Mouse (Mus musculus): ENCODE results near the gene Praf2.
A peak's percentile ranks its signal among the peaks of the same experiment; 100 is the strongest.
"Not testable (repeated sequence)": the region's sequence is repeated elsewhere in the genome, so short reads cannot be mapped to it uniquely, and the experiment has no call there.

Praf2 gene

DNA sequence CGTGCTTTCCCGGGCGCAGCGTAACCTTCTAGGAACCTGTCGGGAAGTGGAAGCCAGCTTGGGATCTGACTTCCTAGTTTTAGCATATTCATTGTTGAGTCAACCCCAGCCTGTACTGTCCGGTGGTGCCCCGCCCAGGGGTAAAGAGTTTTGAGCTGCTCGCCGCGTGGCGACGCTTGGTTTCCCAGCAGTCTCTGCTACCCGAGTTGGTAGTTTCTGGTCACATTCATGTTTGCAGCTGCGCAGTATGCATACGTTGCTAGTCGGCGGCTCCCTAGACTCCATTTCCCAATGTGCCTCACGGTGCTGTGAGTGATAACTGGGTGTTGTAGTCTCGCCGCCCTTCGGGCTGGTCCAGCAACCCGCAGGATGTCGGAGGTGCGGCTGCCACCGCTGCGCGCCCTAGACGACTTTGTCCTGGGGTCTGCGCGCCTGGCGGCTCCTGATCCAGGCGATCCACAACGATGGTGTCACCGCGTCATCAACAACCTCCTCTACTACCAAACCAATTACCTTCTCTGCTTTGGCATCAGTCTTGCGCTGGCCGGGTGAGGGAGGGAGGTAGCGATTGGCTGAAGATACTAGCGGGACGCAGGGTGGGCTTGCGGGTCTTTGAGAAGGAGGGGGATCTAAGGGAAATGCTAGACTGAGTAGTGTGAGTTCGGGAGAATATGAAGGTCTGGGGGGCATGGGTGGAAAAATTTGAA lies at the start of gene Praf2:
TSS of gene Praf2 (plus strand) at position 225 of the 707 bp plus-strand sequence.
- peak; percentile 90 for DNase-seq (ENCODE audit: low read depth, low spot score)

DNA sequence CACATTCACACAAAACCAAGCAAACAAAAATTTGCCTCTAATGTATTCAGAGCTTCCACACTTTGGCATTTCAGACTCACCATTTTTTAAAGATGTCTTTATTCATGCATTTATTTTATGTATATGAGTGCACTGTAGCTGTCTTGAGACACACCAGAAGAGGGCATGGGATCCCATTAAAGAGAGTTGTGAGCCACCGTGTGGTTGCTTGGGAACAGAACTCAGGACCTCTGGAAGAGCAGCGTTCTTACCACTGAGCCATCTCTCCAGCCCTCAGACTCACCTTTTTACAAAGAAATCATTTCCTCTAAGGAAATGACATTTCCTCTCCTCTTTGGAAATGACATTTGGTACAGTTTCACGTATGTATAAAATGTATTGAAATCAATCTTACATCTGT lies 49.3 kb upstream of the Praf2 start:
- no peak for DNase-seq (ENCODE audit: low read depth, low spot score)

DNA sequence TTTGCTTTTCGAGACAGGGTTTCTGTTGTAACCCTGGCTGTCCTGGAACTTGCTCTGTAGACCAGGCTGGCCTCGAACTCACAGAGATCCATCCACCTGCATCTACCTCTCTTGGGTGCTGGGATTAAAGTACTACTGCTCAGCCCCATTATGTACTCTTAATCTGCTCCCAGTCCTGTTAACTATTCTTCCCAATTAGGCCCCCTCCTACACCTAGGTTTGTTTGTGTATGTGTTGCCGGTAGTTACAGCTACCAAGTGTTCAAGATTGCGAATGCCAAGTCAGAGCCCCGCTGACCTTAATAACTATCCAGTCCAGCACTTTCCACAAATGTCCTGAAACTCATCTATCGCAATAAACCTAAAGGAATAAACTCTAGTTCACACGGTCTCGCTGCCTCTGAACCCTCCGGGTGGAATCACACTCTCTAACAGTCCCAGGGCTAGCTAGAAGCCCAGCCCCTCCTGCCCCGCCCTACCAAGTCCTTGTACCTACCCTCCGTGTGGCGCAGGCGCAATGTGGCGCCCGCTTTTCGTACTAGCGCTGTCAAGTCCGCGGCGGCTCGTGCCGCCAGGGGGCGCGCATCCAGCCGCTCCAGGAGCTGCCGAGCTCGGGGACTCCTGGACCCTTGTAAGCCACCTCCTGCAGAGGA lies 48.7 kb upstream of the Praf2 start:
- DNase-seq (ENCODE audit: low read depth, low spot score): peak; percentile 91

DNA sequence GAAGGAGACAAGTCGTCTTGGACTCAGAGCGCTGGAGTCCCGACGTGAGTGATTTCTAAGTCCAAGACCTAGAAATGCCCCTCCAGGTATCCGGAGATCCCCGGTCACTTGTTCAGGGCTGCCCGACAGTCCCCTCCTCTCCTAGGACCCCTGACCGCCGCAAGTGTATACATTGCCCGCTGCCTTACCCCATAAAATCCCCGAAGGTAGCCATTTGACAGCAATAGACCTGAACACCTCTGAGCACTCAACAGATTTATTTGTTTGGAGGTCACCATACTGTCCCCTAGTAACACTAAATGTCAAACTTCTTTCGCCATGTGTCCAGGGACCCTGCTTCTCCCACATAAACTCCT lies 48.2 kb upstream of the Praf2 start:
- no peak for DNase-seq (ENCODE audit: low read depth, low spot score)

DNA sequence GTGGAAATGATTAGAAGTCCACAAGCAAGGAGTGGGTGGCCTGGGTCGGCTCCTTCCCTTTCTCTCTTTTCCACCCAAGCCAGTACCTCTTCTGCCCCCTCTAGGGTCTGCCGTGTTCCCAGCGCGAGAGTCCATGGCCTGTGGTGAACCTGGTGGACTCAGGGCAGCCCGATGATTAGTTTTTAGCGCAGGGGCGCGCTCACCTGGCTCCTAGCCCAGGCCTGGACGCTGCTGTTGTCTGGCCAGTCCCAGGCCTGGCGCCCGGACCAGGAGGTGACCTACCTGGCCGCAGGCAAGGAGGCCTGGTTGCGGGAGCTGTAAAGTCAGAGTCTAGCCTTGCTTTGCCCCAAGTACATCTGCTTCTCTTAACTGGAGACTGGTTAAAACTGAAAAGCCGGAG lies 47.4 kb upstream of the Praf2 start, which contains the start of gene Magix:
TSS of gene Magix (minus strand) at position 388 of the 400 bp plus-strand sequence.
- no peak for DNase-seq (ENCODE audit: low read depth, low spot score)

DNA sequence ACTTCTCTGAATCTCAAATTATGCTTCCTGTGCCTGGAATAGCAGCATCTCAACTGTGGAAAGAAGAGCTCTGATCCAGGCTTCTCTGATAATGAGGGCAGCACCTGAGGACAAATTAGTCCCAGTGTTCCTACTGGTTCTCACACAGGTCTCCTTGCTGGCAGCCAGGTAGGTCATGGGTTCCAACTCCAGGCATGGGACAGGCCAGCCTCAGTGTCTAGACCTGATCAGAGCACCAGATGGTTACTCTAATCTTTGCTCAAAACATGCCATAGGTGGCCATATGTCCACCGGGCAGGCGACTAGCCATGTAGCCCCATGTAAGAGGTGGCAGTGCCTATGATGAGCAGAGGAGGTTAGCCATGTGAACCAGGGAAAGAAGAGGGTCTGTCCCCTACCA lies 39.9 kb upstream of the Praf2 start:
- DNase-seq (ENCODE audit: low read depth, low spot score): no peak

DNA sequence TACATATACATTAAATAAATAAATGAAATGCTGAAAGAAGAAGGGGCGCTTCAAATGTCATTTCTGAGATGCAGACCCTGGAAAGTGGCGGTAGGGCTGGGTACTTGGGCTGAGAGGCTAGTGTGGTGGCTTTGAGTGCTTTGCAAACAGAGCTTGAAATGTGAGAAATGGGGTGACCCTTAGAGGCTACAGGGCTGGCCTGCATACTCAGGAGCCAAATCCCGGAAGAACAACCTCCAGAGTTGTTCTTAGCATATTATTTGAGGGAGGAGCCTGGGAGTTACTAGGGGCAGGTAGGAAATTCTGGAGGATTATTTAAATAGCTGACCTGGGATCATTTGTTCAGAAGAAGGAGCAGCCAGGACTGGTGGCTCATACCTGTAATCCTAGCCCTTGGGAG lies 37.8 kb upstream of the Praf2 start:
- no peak for DNase-seq (ENCODE audit: low read depth, low spot score)

DNA sequence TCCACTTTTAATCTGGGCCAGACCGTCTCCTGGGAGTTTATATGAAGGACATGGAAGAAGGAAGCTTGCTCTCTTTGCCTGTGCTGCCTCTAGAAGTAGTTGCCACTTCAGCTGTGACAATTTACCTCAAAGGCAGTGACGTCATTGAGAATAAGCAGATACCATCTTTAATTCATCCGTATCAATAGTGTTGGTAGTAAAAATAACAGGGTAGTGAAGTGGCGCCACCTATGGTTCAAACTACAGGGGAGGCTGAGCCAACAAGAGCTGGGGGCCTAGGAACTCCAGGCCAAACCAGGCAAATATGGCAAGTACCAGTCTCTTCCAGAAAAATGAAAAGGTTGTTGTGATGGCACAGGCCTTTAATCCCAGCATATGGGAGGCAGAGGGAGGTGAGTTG lies 35.4 kb upstream of the Praf2 start:
- peak; percentile 52 for DNase-seq (ENCODE audit: low read depth, low spot score)

DNA sequence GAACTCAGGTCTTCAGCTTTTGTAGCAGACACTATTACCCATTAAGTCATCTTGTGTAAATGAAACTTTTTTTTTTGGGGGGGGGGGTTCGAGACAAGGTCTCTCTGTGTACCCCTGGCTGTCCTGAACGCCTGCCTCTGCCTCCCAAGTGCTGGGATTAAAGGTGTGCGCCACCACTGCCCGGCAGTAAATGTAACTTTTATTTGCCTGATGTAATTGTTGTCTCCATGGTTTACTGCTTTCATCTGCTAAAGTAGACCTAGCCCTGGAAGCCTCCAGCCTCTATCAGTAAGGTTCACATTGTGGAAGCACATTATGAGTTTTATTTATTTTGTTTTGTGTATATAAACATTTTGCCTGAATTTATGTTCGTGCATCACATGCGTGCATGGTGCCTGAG lies 31.7 kb upstream of the Praf2 start:
- no peak for DNase-seq (ENCODE audit: low read depth, low spot score)

DNA sequence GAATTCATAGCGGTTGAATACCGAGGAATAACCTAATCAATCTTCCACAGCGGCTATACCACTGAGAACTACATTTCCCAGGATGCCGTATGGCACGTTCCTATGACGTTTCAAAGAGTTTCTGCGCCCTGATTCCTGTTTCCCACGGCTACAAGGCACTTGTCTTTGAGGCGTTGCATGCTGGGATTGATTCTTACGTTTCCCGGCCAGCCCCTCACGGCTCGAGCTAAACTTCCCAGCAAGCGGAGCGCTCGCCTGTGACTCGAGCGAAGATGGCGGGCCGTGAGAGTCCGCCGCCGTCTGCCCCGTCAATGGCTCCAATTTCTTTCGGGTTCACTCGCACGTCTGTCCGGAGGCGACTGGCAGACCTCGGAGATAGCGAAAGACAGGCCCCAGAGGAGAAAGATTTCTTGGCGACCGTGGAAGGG lies 31.3 kb upstream of the Praf2 start, which contains the start of gene Gpkow:
TSS of gene Gpkow (plus strand) at position 178 of the 428 bp plus-strand sequence.
- peak; percentile 88 for DNase-seq (ENCODE audit: low read depth, low spot score)

DNA sequence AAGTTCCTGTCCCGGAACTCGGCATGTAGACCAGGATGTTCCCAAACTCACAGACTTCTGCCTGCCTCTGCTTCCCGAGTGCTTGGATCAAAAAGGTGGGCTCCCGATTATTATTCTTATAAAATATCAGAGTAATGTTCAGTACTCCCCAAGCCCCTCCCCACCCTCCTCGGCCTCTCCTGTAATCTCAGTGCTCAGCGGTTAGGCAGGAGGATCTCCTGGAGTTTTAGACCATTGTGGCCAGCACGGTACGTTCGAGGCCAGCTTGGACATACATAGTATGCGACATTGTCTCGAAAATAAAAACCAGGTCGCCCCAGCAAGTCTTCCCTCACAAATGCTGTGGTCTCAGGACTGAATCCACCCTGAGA lies 14.5 kb upstream of the Praf2 start:
- DNase-seq (ENCODE audit: low read depth, low spot score): not testable (repeated sequence)

DNA sequence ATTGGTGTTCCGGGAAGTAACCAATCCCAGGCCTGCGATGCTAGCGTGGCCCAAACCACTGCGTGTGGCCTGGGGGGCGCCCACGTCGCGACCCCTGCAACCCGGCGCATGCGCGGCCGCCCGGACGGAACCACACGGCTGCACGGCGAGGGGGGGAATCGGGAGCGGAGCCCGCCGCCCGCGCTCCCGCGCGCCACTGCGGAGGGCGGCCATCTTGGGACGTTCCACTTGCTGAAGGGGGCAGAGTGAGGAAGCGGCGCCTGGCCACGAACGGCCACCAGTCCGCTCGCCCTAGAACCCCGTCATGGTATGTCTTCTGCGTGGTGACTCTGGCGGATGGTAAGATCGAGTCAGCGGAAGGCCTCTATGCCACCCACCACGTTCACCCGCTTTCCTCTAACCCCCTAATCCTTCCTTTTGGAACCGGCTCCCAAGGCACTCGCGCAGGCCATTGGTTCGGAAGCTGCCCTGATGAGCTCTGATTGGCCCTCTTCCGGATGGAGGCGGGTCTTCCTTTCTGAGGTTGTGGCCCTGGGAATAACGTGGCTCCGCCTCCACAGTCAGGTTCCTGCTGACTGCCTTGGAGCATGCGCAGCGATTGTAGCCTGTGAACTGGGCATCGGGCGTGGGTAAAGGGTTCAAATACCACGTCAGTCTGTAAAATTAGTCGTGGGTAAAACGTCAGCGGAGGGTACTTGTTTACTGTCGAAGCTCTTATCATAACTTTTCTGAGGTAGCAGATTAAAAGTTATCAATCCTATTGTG lies 13.9 kb upstream of the Praf2 start, which contains the start of gene Wdr45:
TSS of gene Wdr45 (plus strand) at position 199 of the 765 bp plus-strand sequence.
- DNase-seq (ENCODE audit: low read depth, low spot score): peak; percentile 93

GRCm38 (mm10) chrX:7716058-7716457 lies 12.2 kb upstream of the Praf2 start:
- DNase-seq (ENCODE audit: low read depth, low spot score): peak; percentile 48

GRCm38 (mm10) chrX:7721514-7722281 lies 6.5 kb upstream of the Praf2 start, which contains the start of gene Gm45208:
Gene Gm45208 (plus strand): TSS chrX:7722245.
- DNase-seq (ENCODE audit: low read depth, low spot score): peak; percentile 88

DNA sequence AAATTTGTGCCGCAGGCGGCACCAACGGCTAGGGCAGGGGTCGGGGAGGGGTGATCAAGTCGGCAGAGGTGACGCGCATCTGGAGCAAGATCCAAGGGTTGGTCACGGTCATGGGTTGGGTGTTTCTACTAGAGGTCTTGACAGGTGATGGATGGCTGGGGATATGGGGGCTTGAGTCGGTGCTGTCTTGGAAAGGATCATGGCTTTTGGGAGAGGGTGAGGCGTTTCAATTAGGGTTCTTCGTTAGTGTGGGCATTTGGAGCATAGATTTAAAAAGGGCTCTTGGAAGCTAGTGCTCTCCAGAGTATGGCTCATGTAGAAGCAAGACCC lies 6.0 kb upstream of the Praf2 start:
- no peak for DNase-seq (ENCODE audit: low read depth, low spot score)

DNA sequence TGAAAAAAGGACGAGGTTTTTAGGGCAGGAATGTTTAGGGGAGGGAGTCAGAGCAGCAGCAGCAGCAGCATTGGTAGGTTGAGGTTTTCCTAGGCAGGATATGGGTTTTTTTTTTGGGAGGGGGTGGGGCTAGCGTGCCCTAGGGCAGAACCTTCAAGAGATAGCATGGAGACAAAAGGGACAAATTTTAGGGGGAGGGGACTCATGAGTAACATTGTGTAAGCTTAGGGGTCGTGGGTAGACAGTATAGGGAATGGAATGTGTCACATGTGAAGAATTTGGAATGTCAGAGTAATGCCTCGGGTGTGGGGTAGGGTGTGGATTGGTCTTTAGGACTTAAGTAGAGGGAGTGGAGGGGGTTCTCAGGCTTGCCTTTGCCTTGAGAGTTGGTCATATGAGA lies 5.5 kb upstream of the Praf2 start:
- no peak for DNase-seq (ENCODE audit: low read depth, low spot score)

- DNase-seq (ENCODE audit: low read depth, low spot score): no peak
Measured at GRCm38 (mm10) chrX:7724135-7724534, 4.1 kb upstream of the Praf2 start.

GRCm38 (mm10) chrX:7725841-7726240 lies 2.4 kb upstream of the Praf2 start:
- DNase-seq (ENCODE audit: low read depth, low spot score): no peak

DNA sequence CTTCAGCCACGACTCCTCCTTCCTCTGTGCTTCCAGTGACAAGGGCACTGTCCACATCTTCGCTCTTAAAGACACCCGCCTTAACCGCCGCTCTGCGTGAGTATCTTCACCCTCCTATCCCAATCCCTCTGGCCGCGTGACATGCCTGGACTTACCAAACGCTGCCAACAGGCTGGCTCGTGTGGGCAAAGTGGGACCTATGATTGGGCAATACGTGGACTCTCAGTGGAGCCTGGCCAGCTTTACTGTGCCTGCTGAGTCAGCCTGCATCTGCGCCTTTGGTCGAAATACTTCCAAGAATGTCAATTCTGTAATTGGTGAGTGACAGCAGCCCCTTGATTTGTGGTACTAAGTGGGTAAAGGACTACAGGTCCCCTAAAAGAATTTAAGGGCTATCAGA lies 1.1 kb upstream of the Praf2 start:
- DNase-seq (ENCODE audit: low read depth, low spot score): no peak

GRCm38 (mm10) chrX:7728922-7729265 lies 655 bp downstream of the Praf2 start:
- no peak for DNase-seq (ENCODE audit: low read depth, low spot score)

DNA sequence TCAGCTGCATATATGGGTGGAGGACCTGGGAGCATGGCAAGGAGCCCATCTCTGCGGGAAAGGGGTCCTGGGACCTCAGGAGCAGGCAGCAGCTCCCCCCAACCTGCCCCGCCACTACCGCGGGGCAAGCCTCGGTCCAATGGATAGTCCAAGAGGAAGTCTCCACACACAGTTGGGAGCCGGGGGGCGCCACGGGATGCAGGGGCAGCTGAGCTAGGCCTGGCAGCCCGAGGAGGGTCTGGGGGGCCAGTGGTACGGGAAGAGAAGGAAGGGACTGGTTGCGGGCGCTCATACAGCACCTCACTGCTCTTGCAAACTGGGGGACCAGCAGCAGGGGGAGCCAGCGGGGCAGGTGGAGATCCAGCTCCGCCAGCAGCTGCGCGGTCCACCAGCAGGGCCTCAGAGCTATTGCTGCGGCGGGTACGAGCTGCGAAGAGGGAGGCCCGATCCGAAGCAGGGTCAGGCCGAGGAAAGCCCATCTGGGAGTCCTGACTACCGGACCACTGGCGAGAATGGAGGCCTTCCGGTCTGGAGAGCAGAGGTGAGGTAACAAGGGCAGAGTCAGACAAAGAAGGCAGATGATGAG lies 5.4 kb downstream of the Praf2 start:
- DNase-seq (ENCODE audit: low read depth, low spot score): peak; percentile 77

Data from A20 (cell line).